Mouse (Mus musculus) olfactory bulb, adult 2 months (tissue): Measurements from ENCODE around the gene Phex.

ENCODE experiments used
- CTCF ChIP-seq: fragments of 200-500 bp; IDR thresholded peaks from 2 replicates; pipeline ENCODE4 v1.5.1; 2012; ENCODE audit warnings: low read depth, mild to moderate bottlenecking, low read length, moderate library complexity; ENCODE audit not compliant: insufficient read depth
- POLR2A ChIP-seq: fragments of 200-500 bp; IDR thresholded peaks from 2 replicates; pipeline ENCODE4 v1.6.1; 2012; ENCODE audit warnings: mild to moderate bottlenecking, low read depth, low read length, moderate library complexity; ENCODE audit not compliant: insufficient read depth

- TF ChIP-seq CTCF (no peak), POLR2A (no peak)
These were observed 122.7 kb downstream of the Phex start for GRCm38 (mm10) chrX:157292411-157292810.
